Mouse (Mus musculus): ENCODE results near the gene Ppp1r14d. TPM values are rescaled to one million over a fixed set of nuclear protein-coding genes. Genes with fewer than 3 reads are reported as not detected.

Ppp1r14d gene
- total and polyA plus RNA-seq, 3 experiments, result not detected

- H3K4me3 ChIP-seq (ENCODE audit: low read depth, low read length), result no peak overlapping the region; the same call in 1 of the 2 replicates
- peaks cover 46% of the 10 kb centered on the region for H3K4me1 ChIP-seq (ENCODE audit: insufficient read depth, low read depth, low read length)
- H3K9me3 ChIP-seq (replicated peaks), result no peaks in the 10 kb centered on the region
- H3K36me3 ChIP-seq (replicated peaks), result peaks cover 55% of the 10 kb centered on the region
- ATAC-seq (ENCODE audit: extremely low read depth, insufficient number of reproducible peaks, low FRiP score, poor library complexity, severe bottlenecking), result no peak
- DNase-seq (ENCODE audit: low spot score), result no peak
- H3K27me3 ChIP-seq (ENCODE audit: insufficient read depth, low read length), result peaks cover 2% of the 10 kb centered on the region; the same call in 1 of the 2 replicates
- TF ChIP-seq GATA1 (IDR thresholded peaks at IDR 0.05; ENCODE audit: borderline replicate concordance, low read length) (no peak), GATA2 (IDR thresholded peaks at IDR 0.05; ENCODE audit: borderline replicate concordance, low read depth, low read length) (no peak), TAL1 (conservative IDR thresholded peaks at IDR 0.05; ENCODE audit: low read depth, low read length) (no peak), POLR2AphosphoS5 (IDR thresholded peaks at IDR 0.05; ENCODE audit: insufficient replicate concordance, low read depth, low read length) (no peak), CTCF (IDR thresholded peaks at IDR 0.05; ENCODE audit: low read depth, low read length) (no peak)
Observed at GRCm38 (mm10) chr2:119172446-119172845, 57.3 kb downstream of the Ppp1r14d start.

GRCm38 (mm10) chr2:119171574-119171973 lies 58.1 kb downstream of the Ppp1r14d start:
- no peak for ATAC-seq (ENCODE audit: extremely low read depth, insufficient number of reproducible peaks, low FRiP score, poor library complexity, severe bottlenecking)
- Histone ChIP-seq H3K27me3 (ENCODE audit: insufficient read depth, low read length) (peaks cover 2% of the 10 kb centered on the region; the same call in 1 of the 2 replicates), H3K36me3 (replicated peaks) (peaks cover 46% of the 10 kb centered on the region), H3K4me3 (ENCODE audit: low read depth, low read length) (no peak overlapping the region), H3K9me3 (replicated peaks) (no peaks in the 10 kb centered on the region), H3K4me1 (ENCODE audit: insufficient read depth, low read depth, low read length) (peaks cover 55% of the 10 kb centered on the region)
- DNase-seq (ENCODE audit: low spot score), result no peak
- TF ChIP-seq CTCF (IDR thresholded peaks at IDR 0.05; ENCODE audit: low read depth, low read length), result no peak
- TF ChIP-seq GATA2 (IDR thresholded peaks at IDR 0.05; ENCODE audit: borderline replicate concordance, low read depth, low read length), result no peak
- no peak for TF ChIP-seq POLR2AphosphoS5 (IDR thresholded peaks at IDR 0.05; ENCODE audit: insufficient replicate concordance, low read depth, low read length)
- TF ChIP-seq TAL1 (conservative IDR thresholded peaks at IDR 0.05; ENCODE audit: low read depth, low read length), result no peak
- TF ChIP-seq GATA1 (IDR thresholded peaks at IDR 0.05; ENCODE audit: borderline replicate concordance, low read length), result no peak

GRCm38 (mm10) chr2:119170282-119170681 lies 59.4 kb downstream of the Ppp1r14d start:
- no peak for DNase-seq (ENCODE audit: low spot score)
- no peak for ATAC-seq (ENCODE audit: extremely low read depth, insufficient number of reproducible peaks, low FRiP score, poor library complexity, severe bottlenecking)
- no peaks in the 10 kb centered on the region for H3K9me3 ChIP-seq (replicated peaks)
- H3K36me3 ChIP-seq (replicated peaks), result peaks cover 37% of the 10 kb centered on the region
- TF ChIP-seq GATA1 (IDR thresholded peaks at IDR 0.05; ENCODE audit: borderline replicate concordance, low read length) (no peak), TAL1 (conservative IDR thresholded peaks at IDR 0.05; ENCODE audit: low read depth, low read length) (no peak), CTCF (IDR thresholded peaks at IDR 0.05; ENCODE audit: low read depth, low read length) (no peak), POLR2AphosphoS5 (IDR thresholded peaks at IDR 0.05; ENCODE audit: insufficient replicate concordance, low read depth, low read length) (no peak), GATA2 (IDR thresholded peaks at IDR 0.05; ENCODE audit: borderline replicate concordance, low read depth, low read length) (no peak)
- no peak overlapping the region for H3K4me3 ChIP-seq (ENCODE audit: low read depth, low read length)
- H3K27me3 ChIP-seq (ENCODE audit: insufficient read depth, low read length), result peaks cover 2% of the 10 kb centered on the region; the same call in 1 of the 2 replicates
- peaks cover 65% of the 10 kb centered on the region for H3K4me1 ChIP-seq (ENCODE audit: insufficient read depth, low read depth, low read length)

Other genes with a start within 250 kb of the Ppp1r14d start
- gene Ccdc32, start 200.5 kb downstream of the Ppp1r14d start, total RNA-seq (2014; fragmentation: Nextera tagmentation), result 18.5 and 27.3 TPM in 2 replicates
- 28.1 and 33.0 TPM in 2 replicates for gene Ccdc32, start 200.5 kb downstream of the Ppp1r14d start, total RNA-seq (2017)
- gene Ccdc32, start 200.5 kb downstream of the Ppp1r14d start, polyA plus RNA-seq (2012), result 13.7 and 20.1 TPM in 2 replicates
- 24.8 and 26.7 TPM in 2 replicates for gene Rpusd2, start 195.1 kb downstream of the Ppp1r14d start, total RNA-seq (2014; fragmentation: Nextera tagmentation)
- 15.4 and 18.5 TPM in 2 replicates for gene Rpusd2, start 195.1 kb downstream of the Ppp1r14d start, total RNA-seq (2017)
- gene Rpusd2, start 195.1 kb downstream of the Ppp1r14d start, polyA plus RNA-seq (2012), result 7.6 and 8.3 TPM in 2 replicates
- gene Knl1, start 182.8 kb downstream of the Ppp1r14d start, total RNA-seq (2014; fragmentation: Nextera tagmentation), result 174 and 183 TPM in 2 replicates
- gene Knl1, start 182.8 kb downstream of the Ppp1r14d start, total RNA-seq (2017), result 75.2 and 85.0 TPM in 2 replicates
- 13.6 and 14.1 TPM in 2 replicates for gene Knl1, start 182.8 kb downstream of the Ppp1r14d start, polyA plus RNA-seq (2012)
- gene Rad51, start 117.1 kb downstream of the Ppp1r14d start, total RNA-seq (2014; fragmentation: Nextera tagmentation), result 37.2 and 55.1 TPM in 2 replicates
- 27.9 and 40.0 TPM in 2 replicates for gene Rad51, start 117.1 kb downstream of the Ppp1r14d start, total RNA-seq (2017)
- 28.8 and 40.3 TPM in 2 replicates for gene Rad51, start 117.1 kb downstream of the Ppp1r14d start, polyA plus RNA-seq (2012)
- 69.1 and 77.4 TPM in 2 replicates for gene Rmdn3, start 72.9 kb downstream of the Ppp1r14d start, total RNA-seq (2014; fragmentation: Nextera tagmentation)
- gene Rmdn3, start 72.9 kb downstream of the Ppp1r14d start, total RNA-seq (2017), result 95.9 and 104 TPM in 2 replicates
- gene Rmdn3, start 72.9 kb downstream of the Ppp1r14d start, polyA plus RNA-seq (2012), result 53.7 and 54.9 TPM in 2 replicates
- gene Gchfr, start 62.1 kb downstream of the Ppp1r14d start, total RNA-seq (2014; fragmentation: Nextera tagmentation), result 1.3 TPM in 1 of 2 replicates, not detected in the other
- gene Gchfr, start 62.1 kb downstream of the Ppp1r14d start, total RNA-seq (2017), result 6.7 and 9.8 TPM in 2 replicates
- gene Gchfr, start 62.1 kb downstream of the Ppp1r14d start, polyA plus RNA-seq (2012), result 40.2 and 43.5 TPM in 2 replicates
- gene Gm14137, start 55.4 kb downstream of the Ppp1r14d start, total RNA-seq (2014; fragmentation: Nextera tagmentation), result not detected in 2 replicates
- gene Gm14137, start 55.4 kb downstream of the Ppp1r14d start, total RNA-seq (2017), result 0.06 and 0.16 TPM in 2 replicates
- gene Gm14137, start 55.4 kb downstream of the Ppp1r14d start, polyA plus RNA-seq (2012), result 0.02 TPM in 1 of 2 replicates, not detected in the other
- gene Zfyve19, start 21.3 kb downstream of the Ppp1r14d start, total RNA-seq (2014; fragmentation: Nextera tagmentation), result 18.4 and 23.4 TPM in 2 replicates
- gene Zfyve19, start 21.3 kb downstream of the Ppp1r14d start, total RNA-seq (2017), result 26.8 and 28.9 TPM in 2 replicates
- gene Zfyve19, start 21.3 kb downstream of the Ppp1r14d start, polyA plus RNA-seq (2012), result 18.8 and 22.7 TPM in 2 replicates
- 17.0 and 41.4 TPM in 2 replicates for gene Dnajc17, start 21.1 kb downstream of the Ppp1r14d start, total RNA-seq (2014; fragmentation: Nextera tagmentation)
- 16.9 and 24.9 TPM in 2 replicates for gene Dnajc17, start 21.1 kb downstream of the Ppp1r14d start, total RNA-seq (2017)
- gene Dnajc17, start 21.1 kb downstream of the Ppp1r14d start, polyA plus RNA-seq (2012), result 32.5 TPM in 2 replicates
- not detected in 2 replicates for gene Spint1, start 7.5 kb upstream of the Ppp1r14d start, total RNA-seq (2014; fragmentation: Nextera tagmentation)
- gene Spint1, start 7.5 kb upstream of the Ppp1r14d start, total RNA-seq (2017), result 0.55 TPM in 1 of 2 replicates, not detected in the other
- not detected in 2 replicates for gene Spint1, start 7.5 kb upstream of the Ppp1r14d start, polyA plus RNA-seq (2012)
- not detected in 2 replicates for gene Rhov, start 41.4 kb upstream of the Ppp1r14d start, total RNA-seq (2014; fragmentation: Nextera tagmentation)
- gene Rhov, start 41.4 kb upstream of the Ppp1r14d start, total RNA-seq (2017), result 0.11 TPM in 1 of 2 replicates, not detected in the other
- gene Rhov, start 41.4 kb upstream of the Ppp1r14d start, polyA plus RNA-seq (2012), result not detected in 2 replicates
- gene Vps18, start 58.8 kb upstream of the Ppp1r14d start, total RNA-seq (2014; fragmentation: Nextera tagmentation), result 9.0 and 9.6 TPM in 2 replicates
- 19.8 and 21.2 TPM in 2 replicates for gene Vps18, start 58.8 kb upstream of the Ppp1r14d start, total RNA-seq (2017)
- gene Vps18, start 58.8 kb upstream of the Ppp1r14d start, polyA plus RNA-seq (2012), result 27.3 and 33.3 TPM in 2 replicates
- gene Dll4, start 95.9 kb upstream of the Ppp1r14d start, total RNA-seq (2014; fragmentation: Nextera tagmentation), result 0.23 TPM in 1 of 2 replicates, not detected in the other
- 0.33 TPM in 1 of 2 replicates, not detected in the other for gene Dll4, start 95.9 kb upstream of the Ppp1r14d start, total RNA-seq (2017)
- 0.09 TPM in 2 replicates for gene Dll4, start 95.9 kb upstream of the Ppp1r14d start, polyA plus RNA-seq (2012)
- not detected in 2 replicates for gene Chac1, start 121.3 kb upstream of the Ppp1r14d start, total RNA-seq (2014; fragmentation: Nextera tagmentation)
- gene Chac1, start 121.3 kb upstream of the Ppp1r14d start, total RNA-seq (2017), result not detected in 2 replicates
- not detected in 2 replicates for gene Chac1, start 121.3 kb upstream of the Ppp1r14d start, polyA plus RNA-seq (2012)
- 41.2 and 46.8 TPM in 2 replicates for gene Ino80, start 247.8 kb upstream of the Ppp1r14d start, total RNA-seq (2014; fragmentation: Nextera tagmentation)
- gene Ino80, start 247.8 kb upstream of the Ppp1r14d start, total RNA-seq (2017), result 16.3 and 20.4 TPM in 2 replicates
- 7.0 and 8.0 TPM in 2 replicates for gene Ino80, start 247.8 kb upstream of the Ppp1r14d start, polyA plus RNA-seq (2012)

Measured in G1E (cell line).